Mouse (Mus musculus): Measurements from ENCODE around the gene Prkcg. TPM values are rescaled to one million over a fixed set of nuclear protein-coding genes. Genes with fewer than 3 reads are reported as not detected.

Gene Prkcg
- total and polyA plus RNA-seq, 3 experiments: 0.15 to 3.0 (median 0.17) TPM

DNA sequence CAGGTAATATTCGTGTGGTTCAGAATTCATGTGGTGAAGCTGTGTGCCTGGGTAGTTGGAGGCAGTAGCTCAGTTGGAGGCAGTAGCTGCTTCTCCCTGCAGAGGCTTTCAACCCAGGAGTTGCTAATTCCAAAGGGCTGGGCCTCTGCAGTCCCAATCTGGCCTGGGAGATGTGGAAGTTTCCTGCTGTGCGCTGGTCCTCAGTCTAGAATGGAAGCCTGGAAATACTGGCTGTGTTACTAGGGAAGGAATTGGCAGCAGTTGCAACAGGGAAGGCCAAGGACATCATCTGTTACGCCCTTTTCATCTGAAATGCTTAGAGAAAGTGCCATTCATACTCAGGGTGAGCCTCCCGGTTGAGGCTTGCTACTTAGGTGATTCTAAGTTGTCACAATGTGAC, 27.5 kb upstream of the Prkcg start:
- TF ChIP-seq BHLHE40 (IDR thresholded peaks at IDR 0.05; ENCODE audit: low read depth, low read length): no peak
- no peak for TF ChIP-seq NELFE (IDR thresholded peaks at IDR 0.05; ENCODE audit: low read depth, low read length)
- no peak for TF ChIP-seq CHD1 (IDR thresholded peaks at IDR 0.05; ENCODE audit: low read depth, low read length)
- TF ChIP-seq GABPA (IDR thresholded peaks at IDR 0.05; ENCODE audit: insufficient replicate concordance, low read depth, low read length): no peak
- no peak for TF ChIP-seq UBTF (IDR thresholded peaks at IDR 0.05; ENCODE audit: low read depth, low read length)
- TF ChIP-seq POLR2AphosphoS2 (IDR thresholded peaks at IDR 0.05; ENCODE audit: low read depth, low read length): no peak
- TF ChIP-seq TBP (conservative IDR thresholded peaks at IDR 0.05; ENCODE audit: low read depth, low read length): no peak
- no peak for TF ChIP-seq NRF1 (IDR thresholded peaks at IDR 0.05; ENCODE audit: low read depth, low read length)
- no peak for TF ChIP-seq PAX5 (IDR thresholded peaks at IDR 0.05; ENCODE audit: low read length)
- TF ChIP-seq ZMIZ1 (IDR thresholded peaks at IDR 0.05; ENCODE audit: low read depth, low read length): no peak
- TF ChIP-seq RCOR1 (conservative IDR thresholded peaks at IDR 0.05; ENCODE audit: low read depth, low read length): no peak
- no peak for TF ChIP-seq ZC3H11A (IDR thresholded peaks at IDR 0.05; ENCODE audit: low read depth, low read length)
- no peak for TF ChIP-seq USF1 (IDR thresholded peaks at IDR 0.05; ENCODE audit: low read depth, low read length)
- no peak for TF ChIP-seq MAX (IDR thresholded peaks at IDR 0.05; ENCODE audit: low read length)
- no peak for TF ChIP-seq IRF4 (IDR thresholded peaks at IDR 0.05; ENCODE audit: low read depth, low read length)
- no peak for TF ChIP-seq ZKSCAN1 (IDR thresholded peaks at IDR 0.05; ENCODE audit: borderline replicate concordance, low read depth, low read length)
- no peak for TF ChIP-seq USF2 (conservative IDR thresholded peaks at IDR 0.05; ENCODE audit: low read depth, low read length)
- TF ChIP-seq JUN (IDR thresholded peaks at IDR 0.05; ENCODE audit: insufficient read depth, low read depth, low read length): no peak
- TF ChIP-seq MAZ (IDR thresholded peaks at IDR 0.05; ENCODE audit: low read depth, low read length): no peak
- TF ChIP-seq MAFK (IDR thresholded peaks at IDR 0.05; ENCODE audit: insufficient replicate concordance, low read length): no peak
- dilution Hi-C loops (cut with MboI; ENCODE audit: extremely low pct_ligation_motif_present, extremely low pct_unique_long_range_greater_than_20kb, low sequenced_read_pairs): no loop called here
- H3K36me3 ChIP-seq (replicated peaks in 1 of 2; ENCODE audit: control insufficient read depth in 1 of 2, insufficient read depth in 1 of 2, low read length in 1 of 2): no peaks in the 10 kb centered on the region

DNA sequence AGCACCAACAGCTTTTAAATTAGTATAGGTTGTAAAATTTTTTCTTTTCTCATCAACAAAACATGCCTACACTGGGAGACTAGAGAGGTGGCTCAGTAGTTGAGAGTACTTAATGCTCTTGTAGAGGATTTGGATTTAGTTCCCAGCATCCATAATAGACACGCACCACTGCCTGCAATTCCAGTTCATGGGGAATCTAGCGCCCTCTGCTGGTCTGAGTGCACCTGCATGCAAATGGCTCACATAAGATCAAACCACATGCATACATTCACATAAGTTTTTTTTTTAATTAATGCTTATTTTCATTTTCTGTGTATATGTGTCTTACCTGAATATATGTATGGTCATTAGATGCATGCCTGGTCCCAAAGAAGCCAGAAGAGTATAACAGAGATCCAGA, 26.2 kb upstream of the Prkcg start:
- no peaks in the 10 kb centered on the region for H3K27me3 ChIP-seq (replicated peaks)
- no peak for DNase-seq (ENCODE audit: extremely low read depth)

More for the DNA sequence above, 27.5 kb upstream of the Prkcg start:
- no peak overlapping the region for H3K4me3 ChIP-seq (replicated peaks in 1 of 3; ENCODE audit: low read depth in 2 of 3, low read length in 2 of 3, poor library complexity in 1 of 3)
- no peak overlapping the region for H3K4me2 ChIP-seq (ENCODE audit: insufficient read depth, low read depth, poor library complexity, severe bottlenecking)
- in situ Hi-C loops (cut with MboI; ENCODE audit: low pct_ligation_motif_present, low pct_unique_long_range_greater_than_20kb, low sequenced_read_pairs): no loop called here
- no peak overlapping the region for H3K27ac ChIP-seq (ENCODE audit: insufficient read depth, low read depth)
- H3K9ac ChIP-seq (ENCODE audit: insufficient read depth, low read depth): no peak overlapping the region
- H3K4me1 ChIP-seq (ENCODE audit: control insufficient read depth in 1 of 2, insufficient read depth in 2 of 2): no peaks in the 10 kb centered on the region
- H3K79me2 ChIP-seq (replicated peaks; ENCODE audit: control insufficient read depth, extremely low read depth, insufficient read depth, poor library complexity, severe bottlenecking): no peaks in the 10 kb centered on the region
- no peaks in the 10 kb centered on the region for H3K27me3 ChIP-seq (replicated peaks)
- no peak for DNase-seq (ENCODE audit: extremely low read depth)
- H3K9me3 ChIP-seq (replicated peaks; ENCODE audit: low read length): no peaks in the 10 kb centered on the region

More for the DNA sequence above, 26.2 kb upstream of the Prkcg start:
- Histone ChIP-seq H3K27ac (ENCODE audit: insufficient read depth, low read depth) (no peak overlapping the region), H3K36me3 (replicated peaks in 1 of 2; ENCODE audit: control insufficient read depth in 1 of 2, insufficient read depth in 1 of 2, low read length in 1 of 2) (no peaks in the 10 kb centered on the region), H3K4me1 (ENCODE audit: control insufficient read depth in 1 of 2, insufficient read depth in 2 of 2) (peaks cover 0 to 10% of the 10 kb centered on the region in 2 experiments; a peak in 2 of 4 replicates), H3K4me3 (replicated peaks in 1 of 3; ENCODE audit: low read depth in 2 of 3, low read length in 2 of 3, poor library complexity in 1 of 3) (no peak overlapping the region), H3K4me2 (ENCODE audit: insufficient read depth, low read depth, poor library complexity, severe bottlenecking) (no peak overlapping the region), H3K9ac (ENCODE audit: insufficient read depth, low read depth) (no peak overlapping the region), H3K79me2 (replicated peaks; ENCODE audit: control insufficient read depth, extremely low read depth, insufficient read depth, poor library complexity, severe bottlenecking) (no peaks in the 10 kb centered on the region), H3K9me3 (replicated peaks; ENCODE audit: low read length) (no peaks in the 10 kb centered on the region)
- peak; percentile 67 to 87 for TF ChIP-seq CTCF (conservative IDR thresholded peaks at IDR 0.05 in 1 of 2, IDR thresholded peaks at IDR 0.05 in 1 of 2; ENCODE audit: low read depth in 2 of 2, low read length in 2 of 2)
- peak; percentile 15 for TF ChIP-seq RAD21 (IDR thresholded peaks at IDR 0.05; ENCODE audit: low read depth, low read length)
- TF ChIP-seq ZC3H11A (IDR thresholded peaks at IDR 0.05; ENCODE audit: low read depth, low read length): no peak
- TF ChIP-seq SMC3 (IDR thresholded peaks at IDR 0.05; ENCODE audit: low read depth, low read length): peak; percentile 33
- dilution Hi-C loops (cut with MboI; ENCODE audit: extremely low pct_ligation_motif_present, extremely low pct_unique_long_range_greater_than_20kb, low sequenced_read_pairs): no loop called here
- in situ Hi-C loops (cut with MboI; ENCODE audit: low pct_ligation_motif_present, low pct_unique_long_range_greater_than_20kb, low sequenced_read_pairs): no loop called here
